Mouse (Mus musculus) heart, adult 2 months (tissue): Measurements from ENCODE around the gene Mpeg1. TPM values are rescaled to one million over a fixed set of nuclear protein-coding genes. Genes with fewer than 3 reads are reported as not detected.

Experiments
- DNase-seq, 2 experiments: peaks; one replicate each; pipeline ENCODE4 v3.0.0; 2021
- H3K27ac ChIP-seq: fragments of 200-600 bp; 2 replicates; pipeline ENCODE4 v1.8.1; 2022
- H3K27me3 ChIP-seq: fragments of 200-500 bp; 2 replicates; pipeline ENCODE4 v1.6.1; 2012; ENCODE audit warnings: mild to moderate bottlenecking, low read length, inconsistent platforms, mixed read lengths; ENCODE audit not compliant: control insufficient read depth, insufficient read depth
- H3K36me3 ChIP-seq: fragments of 200-500 bp; 2 replicates; pipeline ENCODE4 v1.6.1; 2012; ENCODE audit warnings: low read length, inconsistent platforms; ENCODE audit not compliant: control insufficient read depth, insufficient read depth
- H3K4me1 ChIP-seq: fragments of 200-500 bp; 2 replicates; pipeline ENCODE4 v1.6.1; 2011; ENCODE audit warnings: low read length; ENCODE audit not compliant: control insufficient read depth, insufficient read depth
- H3K4me3 ChIP-seq: fragments of 200-600 bp; 2 replicates; pipeline ENCODE4 v1.8.1; 2022
- H3K79me2 ChIP-seq: fragments of 200-500 bp; replicated peaks from 2 replicates; pipeline ENCODE4 v1.6.1; 2012; ENCODE audit warnings: mild to moderate bottlenecking, inconsistent platforms, low read length, moderate library complexity, mixed read lengths; ENCODE audit not compliant: control insufficient read depth, insufficient read depth
- H3K9ac ChIP-seq: fragments of 200-500 bp; 2 replicates; pipeline ENCODE4 v1.6.1; 2012; ENCODE audit warnings: low read depth, mild to moderate bottlenecking, control low read depth, inconsistent platforms, low read length, mixed read lengths
- CTCF ChIP-seq: fragments of 200-600 bp; IDR thresholded peaks from 2 replicates; pipeline ENCODE4 v1.8.1; 2022; ENCODE audit warnings: antibody characterized with exemption, mild to moderate bottlenecking, moderate library complexity
- EP300 ChIP-seq: fragments of 200-500 bp; IDR thresholded peaks from 2 replicates; pipeline ENCODE4 v1.6.1; 2011; ENCODE audit warnings: low read depth, low read length, control low read depth; ENCODE audit not compliant: insufficient read depth
- POLR2A ChIP-seq: fragments of 200-500 bp; IDR thresholded peaks from 2 replicates; pipeline ENCODE4 v1.6.1; 2011; ENCODE audit warnings: mild to moderate bottlenecking, low read depth, low read length, control low read depth; ENCODE audit not compliant: insufficient read depth
- WGBS: fragments of 180-500 bp; shearing (Covaris S2); methylation state at CpG from one replicate; pipeline ENCODE4 v1.1.7; 2018; 5-methylcytosine and 5-hydroxymethylcytosine counted together
- intact Hi-C: fragments of 180-260 bp; cut with DNase I; formaldehyde crosslinking; loops from one replicate; pipeline ENCODE4 v1.15.1; 2025
- long read RNA-seq: library from polyadenylated mRNA; stranded (forward); transcript quantifications from one replicate; pipeline ENCODE4 v2.0.0, GENCODE M21; 2021
- polyA plus RNA-seq: library from polyadenylated mRNA; depleted of rRNA; stranded (reverse); fragments of >200 nt; gene quantifications from 2 replicates; pipeline ENCODE4 v1.2.3, GENCODE M21; 2012; rRNA removed
- total RNA-seq, 2 experiments: library from RNA; stranded (reverse); gene quantifications; 2 replicates each; pipeline ENCODE4 v1.2.3; 2021

The Mpeg1 gene
- total RNA-seq (1 to 10 TPM; 7.4 to 8.0 TPM), polyA plus RNA-seq (3.5 and 4.3 TPM in 2 replicates)
- long read RNA-seq, partial matches to known transcripts = 1 of 2 reads
- long read RNA-seq, other reads (novel, unspliced or antisense) = 1 of 2 reads

DNA sequence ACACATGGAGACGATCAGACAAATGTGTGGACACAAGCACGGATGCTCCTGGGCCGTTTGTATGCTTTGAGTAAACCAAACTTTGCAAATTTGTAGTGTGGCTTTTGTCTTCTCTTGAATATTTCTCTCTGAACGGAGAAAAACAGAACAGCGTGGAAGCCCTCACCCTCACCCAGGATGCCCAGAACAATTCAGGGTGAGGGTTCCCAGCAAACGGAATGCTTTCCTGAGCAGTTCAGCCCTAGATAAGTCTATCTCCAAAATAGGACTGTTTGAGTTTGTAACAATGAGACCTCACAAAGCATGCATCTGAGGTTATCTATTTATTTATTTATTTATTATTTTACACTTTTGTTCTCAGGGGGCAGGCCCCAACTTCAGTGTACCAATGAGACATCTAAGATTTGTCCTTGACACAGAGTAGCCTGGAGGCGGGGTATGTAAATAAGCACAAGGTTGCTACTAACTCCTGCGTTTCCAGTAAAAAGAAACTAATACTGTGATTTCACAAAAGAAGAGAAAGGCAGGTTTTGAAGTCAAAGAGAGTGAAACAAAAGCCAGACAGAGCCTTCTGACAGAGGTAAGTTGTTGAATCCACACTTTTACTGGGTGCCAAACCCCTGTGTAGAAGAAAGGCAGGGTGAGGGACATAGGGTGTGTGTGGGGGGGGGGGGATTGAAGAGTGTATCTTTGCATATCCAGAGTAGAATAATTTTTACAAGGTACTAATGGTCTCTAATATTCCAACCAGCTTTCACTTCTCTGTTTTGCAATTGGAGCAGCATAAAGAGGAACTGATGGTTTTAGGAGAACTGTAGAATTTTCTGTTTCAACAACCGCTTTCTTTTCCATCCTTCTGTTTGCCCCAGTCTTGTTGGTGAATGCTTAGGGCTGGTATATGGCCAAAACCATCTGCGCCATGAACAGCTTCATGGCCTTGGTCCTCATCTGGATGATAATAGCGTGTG lies at the start of gene Mpeg1:
Mpeg1 (plus strand) TSS at position 498 of the 968 bp plus-strand sequence.
- intact Hi-C loops = no loop called here
- 77% methylated on average over 11 of the region's 11 CpGs for WGBS
- no peaks in the 10 kb centered on the region for H3K4me1 ChIP-seq
- no peak within 1 kb of the TSS for H3K4me3 ChIP-seq
- H3K27me3 ChIP-seq = no peaks in the 10 kb centered on the region
- DNase-seq = no peak
- TF ChIP-seq POLR2A (no peak), EP300 (no peak), CTCF (no peak)
- H3K36me3 ChIP-seq = no peaks in the 10 kb centered on the region
- H3K27ac ChIP-seq = no peak within 1 kb of the TSS
- H3K79me2 ChIP-seq = no peaks in the 10 kb centered on the region
- H3K9ac ChIP-seq = no peak within 1 kb of the TSS

DNA sequence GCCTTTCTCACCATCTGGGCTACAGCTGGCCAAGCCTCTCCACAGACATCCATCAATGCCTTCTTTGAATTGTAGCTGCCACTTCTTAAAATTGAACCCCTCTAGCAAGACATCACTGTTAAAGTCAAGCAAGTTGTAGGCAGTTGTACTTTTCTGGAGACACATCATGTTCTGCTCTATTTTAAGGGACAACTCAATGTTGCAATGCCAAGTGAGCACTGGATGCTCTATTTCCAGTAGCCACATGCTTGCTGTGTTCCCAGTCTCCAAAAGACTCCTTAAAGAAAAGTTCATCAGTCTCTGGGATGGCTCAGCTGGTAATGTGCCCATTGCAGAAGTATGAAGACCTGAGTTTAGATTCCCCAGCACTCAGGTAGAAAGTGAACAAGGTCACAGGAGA lies 46.8 kb upstream of the Mpeg1 start:
- intact Hi-C loops = no loop called here
- no peak for DNase-seq
- H3K9ac ChIP-seq = no peak overlapping the region

DNA sequence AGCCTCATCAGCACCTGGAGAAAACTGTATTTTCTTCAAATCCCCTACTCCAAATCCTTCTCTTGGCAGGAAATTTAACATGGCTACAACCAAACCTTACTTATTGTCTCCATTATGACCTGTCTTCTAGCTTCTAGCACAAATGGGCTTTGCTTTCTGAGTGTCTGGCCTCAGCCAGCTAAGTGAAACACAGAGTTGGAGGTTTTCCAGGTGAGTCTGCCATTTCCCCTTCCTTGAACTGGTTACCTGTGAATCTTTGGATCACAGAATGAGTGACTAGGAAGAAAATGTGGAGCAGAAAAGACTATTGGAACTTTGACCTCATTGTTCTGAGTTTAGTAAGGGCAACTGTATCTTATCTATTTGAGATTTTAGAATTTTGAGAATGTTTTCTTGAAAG lies 43.2 kb upstream of the Mpeg1 start, which contains the start of gene Olfr1441:
Olfr1441 (plus strand) TSS at position 73 of the 400 bp plus-strand sequence.
- TF ChIP-seq POLR2A (no peak), EP300 (no peak), CTCF (no peak)
- H3K27ac ChIP-seq = no peak within 1 kb of the TSS
- intact Hi-C loops = no loop called here
- H3K4me3 ChIP-seq = no peak within 1 kb of the TSS
- H3K9ac ChIP-seq = no peak within 1 kb of the TSS
- no peaks in the 10 kb centered on the region for H3K36me3 ChIP-seq
- H3K27me3 ChIP-seq = no peaks in the 10 kb centered on the region
- no peak for DNase-seq
- H3K4me1 ChIP-seq = no peaks in the 10 kb centered on the region
- H3K79me2 ChIP-seq = no peaks in the 10 kb centered on the region

More for the DNA sequence above, 46.8 kb upstream of the Mpeg1 start:
- Histone ChIP-seq H3K36me3 (no peaks in the 10 kb centered on the region), H3K27me3 (no peaks in the 10 kb centered on the region), H3K4me3 (no peak overlapping the region), H3K79me2 (no peaks in the 10 kb centered on the region), H3K4me1 (no peaks in the 10 kb centered on the region), H3K27ac (no peak overlapping the region)
- TF ChIP-seq EP300 (no peak), POLR2A (no peak), CTCF (no peak)

DNA sequence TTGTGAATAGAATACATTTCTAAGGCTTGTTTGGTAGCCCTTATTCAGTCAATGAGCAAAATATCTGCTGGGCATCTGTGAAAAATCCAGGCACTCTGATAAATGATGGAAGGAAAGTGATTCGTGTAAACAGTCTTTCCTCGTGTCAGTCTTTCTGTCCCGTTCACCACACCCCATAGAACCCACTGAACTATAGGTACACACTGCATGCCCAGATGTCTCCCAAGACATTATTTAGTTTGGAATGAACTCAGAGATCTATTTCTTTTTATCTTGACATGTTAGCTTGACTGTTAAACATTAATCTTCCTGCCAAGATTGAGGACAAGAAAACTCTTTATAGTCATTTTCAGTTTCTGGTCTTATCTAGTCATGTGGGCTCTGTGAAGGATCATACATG lies 42.3 kb upstream of the Mpeg1 start:
- no peaks in the 10 kb centered on the region for H3K36me3 ChIP-seq
- intact Hi-C loops = no loop called here
- no peak overlapping the region for H3K9ac ChIP-seq
- no peak overlapping the region for H3K27ac ChIP-seq
- TF ChIP-seq POLR2A (no peak), EP300 (no peak), CTCF (no peak)
- H3K4me1 ChIP-seq = no peaks in the 10 kb centered on the region
- WGBS = 65% methylated on average over 3 of the region's 3 CpGs
- no peaks in the 10 kb centered on the region for H3K79me2 ChIP-seq
- no peak overlapping the region for H3K4me3 ChIP-seq
- no peak for DNase-seq
- H3K27me3 ChIP-seq = no peaks in the 10 kb centered on the region

DNA sequence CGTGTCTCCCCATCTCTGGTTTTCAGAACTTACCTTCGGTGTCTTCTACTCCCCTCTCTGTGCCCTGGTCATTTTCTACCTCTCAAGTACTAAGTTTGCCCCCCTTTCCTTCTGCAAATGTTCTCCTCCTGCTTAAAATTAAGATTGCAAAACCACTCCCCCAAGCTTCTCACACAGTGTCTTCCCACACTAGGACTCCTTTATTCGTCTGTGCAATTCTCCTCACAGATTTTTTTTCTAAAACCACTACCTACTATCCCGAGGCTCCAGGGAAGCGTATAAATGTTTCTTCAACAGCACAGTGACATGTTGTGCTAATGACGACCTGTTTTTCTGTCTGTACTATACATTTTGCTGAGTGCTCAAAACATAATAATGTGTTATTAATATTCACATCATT lies 40.0 kb upstream of the Mpeg1 start:
- Histone ChIP-seq H3K79me2 (no peaks in the 10 kb centered on the region), H3K9ac (no peak overlapping the region), H3K27ac (no peak overlapping the region), H3K4me1 (no peaks in the 10 kb centered on the region), H3K27me3 (no peaks in the 10 kb centered on the region), H3K4me3 (no peak overlapping the region), H3K36me3 (no peaks in the 10 kb centered on the region)
- WGBS = 70% methylated on average over 6 of the region's 6 CpGs
- no peak for TF ChIP-seq POLR2A
- TF ChIP-seq EP300 = no peak
- no peak for TF ChIP-seq CTCF
- intact Hi-C loops = no loop called here
- no peak for DNase-seq

DNA sequence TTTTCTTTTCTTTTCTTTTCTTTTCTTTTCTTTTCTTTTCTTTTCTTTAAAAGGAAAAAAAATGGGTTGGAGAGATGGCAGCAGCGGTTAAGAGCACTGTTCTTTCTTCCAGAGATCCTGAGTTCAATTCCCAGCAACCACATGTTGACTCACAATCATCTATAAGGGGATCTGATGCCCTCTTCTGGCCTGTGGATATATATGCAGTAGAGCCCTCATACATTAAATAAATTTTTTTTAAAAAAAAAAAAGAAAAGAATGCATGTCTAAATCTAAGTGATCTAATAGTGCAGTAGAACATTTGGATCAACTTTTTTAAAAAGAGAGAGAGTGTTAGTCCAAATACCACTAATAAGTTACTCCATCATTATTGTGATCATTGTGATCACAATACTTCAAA lies 38.9 kb upstream of the Mpeg1 start:
- 73% methylated on average over 1 of the region's 1 CpGs for WGBS
- intact Hi-C loops = no loop called here
- no peak overlapping the region for H3K4me3 ChIP-seq

More for the DNA sequence above, 38.9 kb upstream of the Mpeg1 start:
- no peaks in the 10 kb centered on the region for H3K27me3 ChIP-seq
- no peaks in the 10 kb centered on the region for H3K79me2 ChIP-seq
- no peaks in the 10 kb centered on the region for H3K36me3 ChIP-seq
- DNase-seq = no peak
- H3K27ac ChIP-seq = no peak overlapping the region
- no peak overlapping the region for H3K9ac ChIP-seq
- H3K4me1 ChIP-seq = no peaks in the 10 kb centered on the region
- TF ChIP-seq EP300 = no peak
- no peak for TF ChIP-seq CTCF
- TF ChIP-seq POLR2A = no peak
